Mouse (Mus musculus) neural tube, embryonic 13.5 days (tissue): ENCODE measurements at regions not wholly inside any gene's neighbourhood (a gene's known extent, or its start where the extent isn't known, plus 50 kb on each side); places are given as distances from the start of the nearest gene placed in this dataset.
A peak's percentile ranks its signal among the peaks of the same experiment; 100 is the strongest.

Experiments
- ATAC-seq: fragments of 200-750 bp; cut with Nextera tagmentation; 2 replicates; pipeline ENCODE4 v1.8.0; 2017; ENCODE audit warnings: low read depth, mild to moderate bottlenecking, moderate TSS enrichment, moderate library complexity
- H3K27ac ChIP-seq: fragments of 300-500 bp; sonication (generic); replicated peaks from 2 replicates; pipeline ENCODE4 v1.5.1; 2015; ENCODE audit warnings: moderate library complexity, mild to moderate bottlenecking, inconsistent platforms
- H3K27me3 ChIP-seq: fragments of 300-500 bp; sonication (generic); 2 replicates; pipeline ENCODE4 v1.6.1; 2015; ENCODE audit warnings: mild to moderate bottlenecking, inconsistent platforms
- H3K36me3 ChIP-seq: fragments of 300-500 bp; sonication (generic); 2 replicates; pipeline ENCODE4 v1.6.1; 2015; ENCODE audit warnings: mild to moderate bottlenecking, inconsistent platforms
- H3K4me1 ChIP-seq: fragments of 300-500 bp; sonication (generic); replicated peaks from 2 replicates; pipeline ENCODE4 v1.6.1; 2015; ENCODE audit warnings: inconsistent platforms
- H3K4me2 ChIP-seq: fragments of 300-500 bp; sonication (generic); 2 replicates; pipeline ENCODE4 v1.6.1; 2015; ENCODE audit warnings: inconsistent platforms, mild to moderate bottlenecking, moderate library complexity
- H3K4me3 ChIP-seq: fragments of 300-500 bp; sonication (generic); 2 replicates; pipeline ENCODE4 v1.5.1; 2015; ENCODE audit warnings: mild to moderate bottlenecking, inconsistent platforms
- H3K9ac ChIP-seq: fragments of 300-500 bp; sonication (generic); 2 replicates; pipeline ENCODE4 v1.6.1; 2015; ENCODE audit warnings: moderate library complexity, mild to moderate bottlenecking, inconsistent platforms
- H3K9me3 ChIP-seq: fragments of 300-500 bp; sonication (generic); 2 replicates; pipeline ENCODE4 v1.6.1; 2016; ENCODE audit warnings: inconsistent platforms
- WGBS: fragments of 180-500 bp; shearing (Covaris S2); methylation state at CpG from one replicate; pipeline ENCODE4 v1.1.7; 2015; 5-methylcytosine and 5-hydroxymethylcytosine counted together

DNA sequence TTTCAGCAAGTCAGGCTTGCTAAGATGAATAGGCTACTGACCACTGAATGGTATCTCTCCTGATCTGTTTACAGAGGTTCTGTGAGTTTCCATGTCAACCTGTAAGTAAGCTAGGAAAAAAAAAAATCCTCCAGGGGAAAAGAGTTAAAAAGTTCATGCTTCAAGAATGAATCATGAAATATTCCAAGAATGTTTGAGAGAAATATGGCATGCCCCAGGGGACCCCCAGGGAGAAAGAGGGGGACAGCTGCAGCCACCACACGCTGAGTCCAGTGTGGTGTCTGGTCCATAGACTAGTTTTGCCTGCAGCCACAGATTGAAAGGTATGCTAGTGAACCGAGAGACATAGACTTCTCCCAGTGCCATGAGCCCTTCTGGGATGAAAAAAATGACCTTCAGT, 56.1 kb upstream of the Fggy start:
- Histone ChIP-seq H3K9me3 (no peaks in the 10 kb centered on the region), H3K36me3 (no peaks in the 10 kb centered on the region), H3K4me2 (no peak overlapping the region), H3K27ac (no peak overlapping the region), H3K9ac (no peak overlapping the region), H3K27me3 (no peaks in the 10 kb centered on the region), H3K4me3 (no peak overlapping the region), H3K4me1 (no peaks in the 10 kb centered on the region)
- 33% methylated on average over 2 of the region's 2 CpGs for WGBS
- no peak for ATAC-seq

GRCm38 (mm10) chr4:95507141-95507945, 50.0 kb upstream of the Fggy start:
- H3K9me3 ChIP-seq = no peaks in the 10 kb centered on the region
- H3K9ac ChIP-seq = 0 out of 2 replicates have a peak overlapping the region, but pooled peaks have one; percentile 1
- H3K27me3 ChIP-seq = no peaks in the 10 kb centered on the region
- peak overlapping the region; percentile 57 for H3K27ac ChIP-seq
- no peaks in the 10 kb centered on the region for H3K36me3 ChIP-seq
- H3K4me1 ChIP-seq = peaks cover 13% of the 10 kb centered on the region
- H3K4me2 ChIP-seq = no peak overlapping the region
- no peak overlapping the region for H3K4me3 ChIP-seq
- WGBS = 29% methylated on average over 7 of the region's 7 CpGs
- ATAC-seq = peak; percentile 97
